Mouse (Mus musculus) granulocyte monocyte progenitor cell, adult 5-6 weeks (primary cell): ENCODE measurements around the gene Pdzd2. TPM values are rescaled to one million over a fixed set of nuclear protein-coding genes. Genes with fewer than 3 reads are reported as not detected.
"Not testable (repeated sequence)": the region's sequence is repeated elsewhere in the genome, so short reads cannot be mapped to it uniquely, and the experiment has no call there.

ENCODE experiments used
- ATAC-seq: replicated peaks from 2 replicates; pipeline ENCODE4 v1.8.0; 2016; ENCODE audit warnings: mild to moderate bottlenecking, moderate TSS enrichment, inconsistent platforms; ENCODE audit not compliant: poor library complexity, severe bottlenecking
- total RNA-seq, 2 experiments: library from RNA; stranded (forward) in 1 of 2; stranded (reverse) in 1 of 2; fragments of 200-712, 200-1000 nt in 1 of 2; fragments of >200 nt in 1 of 2; fragmentation: Nextera tagmentation in 1 of 2; gene quantifications; 2 replicates each; pipeline ENCODE4 v1.2.3; 2014 to 2017

The Pdzd2 gene
- total RNA-seq, 2 experiments from 2014 or later: 0.13 to 0.15 TPM

GRCm38 (mm10) chr15:12367306-12368080 is 372.2 kb downstream of the Pdzd2 start:
- no peak for ATAC-seq

GRCm38 (mm10) chr15:12366580-12367305 is 373.0 kb downstream of the Pdzd2 start:
- not testable (repeated sequence) for ATAC-seq

DNA sequence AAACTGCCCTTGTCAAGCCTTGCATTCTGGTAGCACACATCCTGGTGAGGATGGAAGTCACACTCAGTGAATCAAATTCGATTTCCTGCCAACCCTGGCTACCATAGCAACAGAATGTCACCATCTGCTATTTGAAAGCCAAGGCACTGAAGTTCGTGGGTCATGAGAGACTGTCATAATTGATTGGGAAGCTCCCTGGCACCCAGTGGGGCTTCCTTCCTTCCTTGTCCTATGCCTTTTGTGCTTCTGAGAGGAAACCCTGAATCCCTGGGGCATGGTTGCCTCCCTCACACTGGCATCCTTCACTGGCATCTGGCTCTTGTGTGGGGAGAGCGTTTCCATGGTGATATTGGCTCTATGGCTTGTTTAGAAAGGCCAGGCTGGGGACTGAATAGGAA is 373.7 kb downstream of the Pdzd2 start:
- ATAC-seq: no peak

DNA sequence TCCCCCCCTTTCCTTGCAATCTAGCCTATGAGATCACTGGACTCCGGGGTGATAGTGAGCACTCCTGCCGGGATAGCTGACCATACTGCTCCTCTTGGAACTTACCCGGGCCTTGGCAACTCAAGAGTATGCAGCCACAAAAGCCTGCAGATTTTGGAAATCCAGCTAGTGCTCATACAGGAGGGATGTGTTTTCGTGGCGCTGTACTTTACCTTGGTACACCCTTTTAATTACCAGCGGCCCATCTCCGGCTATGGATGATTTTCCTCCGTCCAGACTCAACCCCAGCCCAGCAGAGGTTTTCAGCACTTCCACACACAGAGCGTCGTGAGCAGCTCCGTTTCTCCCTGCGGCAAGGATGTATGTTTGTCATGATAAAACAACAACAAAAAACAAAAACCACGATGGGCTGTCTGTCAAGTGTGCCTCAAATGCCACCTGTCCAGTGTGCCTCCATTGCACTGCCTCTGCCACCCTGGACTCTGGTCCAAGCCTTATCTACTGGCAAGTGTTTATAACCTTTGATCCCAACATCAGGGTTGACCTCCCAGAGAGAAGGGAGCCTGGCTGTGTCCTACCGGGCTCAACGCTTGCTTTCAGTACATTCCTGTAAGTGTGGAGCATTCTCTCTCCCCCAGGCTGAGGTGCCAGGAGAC is 374.2 kb downstream of the Pdzd2 start:
- ATAC-seq: no peak

- ATAC-seq: no peak
These were observed 375.6 kb downstream of the Pdzd2 start for GRCm38 (mm10) chr15:12364096-12364495.

DNA sequence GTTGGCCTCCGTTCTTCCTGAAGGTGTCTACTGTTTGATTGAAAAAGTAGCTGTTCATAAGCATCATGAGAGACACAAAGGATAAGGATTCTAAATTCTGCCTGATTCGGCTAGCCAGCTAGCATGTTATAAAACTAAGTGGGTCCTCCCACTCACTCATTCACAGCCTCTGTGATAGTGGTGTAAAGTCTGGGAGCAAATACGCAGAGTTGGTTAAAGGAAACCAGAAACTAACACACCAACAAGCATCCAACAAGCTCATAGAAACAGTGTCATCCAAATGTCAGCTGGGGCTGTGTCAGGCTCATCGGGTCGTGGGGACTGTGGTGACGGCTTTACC is 377.1 kb downstream of the Pdzd2 start:
- ATAC-seq: no peak

GRCm38 (mm10) chr15:12362001-12362700 is 377.6 kb downstream of the Pdzd2 start:
- ATAC-seq: no peak

- ATAC-seq: no peak
These were observed 379.1 kb downstream of the Pdzd2 start for GRCm38 (mm10) chr15:12360519-12361212.

DNA sequence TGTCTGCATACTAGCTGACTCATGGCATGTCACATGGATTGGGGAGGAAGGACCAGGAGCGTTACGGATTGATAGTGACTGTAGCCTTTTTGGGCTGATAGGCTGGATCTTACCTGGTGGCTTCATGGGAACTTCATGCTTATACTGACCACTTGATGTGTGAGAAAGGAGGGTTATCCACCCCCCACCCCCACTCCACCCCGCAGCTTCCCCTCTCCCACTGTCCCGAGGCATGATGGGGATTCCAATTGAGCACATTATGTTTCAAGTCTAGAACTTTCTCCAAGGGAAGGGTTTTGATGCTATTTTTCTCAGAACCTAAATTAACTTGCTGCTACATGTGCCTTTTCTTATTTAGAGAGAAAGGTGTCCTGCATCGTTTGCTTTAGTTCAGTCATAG is 381.3 kb downstream of the Pdzd2 start:
- ATAC-seq: no peak

DNA sequence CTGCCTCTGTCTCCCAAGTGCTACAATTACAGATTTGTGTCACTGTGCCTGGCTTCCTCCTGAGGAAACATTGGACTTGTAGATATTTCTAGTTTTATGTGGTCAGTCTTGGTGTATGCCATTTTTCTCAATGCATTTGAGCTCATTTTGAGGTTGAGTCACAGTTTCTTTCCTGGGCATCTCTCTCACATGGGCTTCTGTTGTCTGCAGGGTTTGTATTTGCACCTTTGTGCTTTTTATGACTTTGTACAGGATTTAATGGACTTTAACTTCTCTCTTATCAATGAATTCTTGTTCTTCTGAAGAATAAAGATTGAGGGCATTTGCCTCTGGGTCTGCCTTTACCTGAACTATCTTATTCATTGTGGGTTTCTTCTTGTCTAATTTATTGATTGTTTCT is 382.3 kb downstream of the Pdzd2 start:
- ATAC-seq: no peak

- ATAC-seq: peak; percentile 56
These were observed 383.8 kb downstream of the Pdzd2 start for GRCm38 (mm10) chr15:12355907-12356306.

DNA sequence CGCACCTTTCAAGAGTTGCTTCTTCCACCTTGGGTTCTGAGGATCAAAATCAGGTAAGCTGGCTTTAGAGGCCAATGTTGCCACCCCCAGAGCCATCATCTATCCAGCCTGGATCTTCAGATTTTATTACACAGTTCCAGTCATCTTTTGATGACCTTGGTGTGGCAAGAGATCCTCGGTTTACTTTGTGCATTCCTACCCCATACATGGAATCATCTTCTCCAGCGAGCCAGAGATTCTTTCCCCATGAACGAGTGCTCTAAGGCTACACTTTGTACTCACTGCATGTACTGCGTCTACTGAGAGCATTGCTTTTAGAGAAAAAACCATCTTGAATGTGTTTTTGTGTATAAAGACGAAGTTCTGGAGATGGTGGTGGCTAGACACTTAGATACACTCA is 384.5 kb downstream of the Pdzd2 start:
- no peak for ATAC-seq

DNA sequence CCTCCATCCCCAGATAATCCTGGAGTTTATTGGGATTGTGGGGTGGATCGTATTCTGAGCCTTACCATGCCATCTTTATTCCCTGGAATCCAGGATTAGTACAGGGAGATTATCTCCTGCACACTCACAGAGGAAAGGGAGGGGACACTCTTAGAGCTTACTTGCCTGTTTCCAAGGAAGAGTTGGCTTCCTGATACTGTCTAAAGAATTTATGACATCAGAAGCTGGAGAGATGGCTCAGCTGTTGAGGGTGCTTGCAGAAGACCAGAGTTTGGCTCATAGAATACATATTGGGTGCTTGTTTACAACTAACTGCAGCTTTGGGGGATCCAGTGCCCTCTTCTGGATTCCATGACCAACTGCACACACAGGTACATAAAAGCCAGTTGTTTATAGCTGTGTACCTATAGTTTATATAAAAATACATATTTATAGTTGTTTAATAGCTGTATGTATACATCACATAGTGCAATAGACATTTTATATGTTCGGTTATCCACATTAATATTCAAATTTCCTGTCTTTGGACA is 385.4 kb downstream of the Pdzd2 start:
- ATAC-seq: no peak

DNA sequence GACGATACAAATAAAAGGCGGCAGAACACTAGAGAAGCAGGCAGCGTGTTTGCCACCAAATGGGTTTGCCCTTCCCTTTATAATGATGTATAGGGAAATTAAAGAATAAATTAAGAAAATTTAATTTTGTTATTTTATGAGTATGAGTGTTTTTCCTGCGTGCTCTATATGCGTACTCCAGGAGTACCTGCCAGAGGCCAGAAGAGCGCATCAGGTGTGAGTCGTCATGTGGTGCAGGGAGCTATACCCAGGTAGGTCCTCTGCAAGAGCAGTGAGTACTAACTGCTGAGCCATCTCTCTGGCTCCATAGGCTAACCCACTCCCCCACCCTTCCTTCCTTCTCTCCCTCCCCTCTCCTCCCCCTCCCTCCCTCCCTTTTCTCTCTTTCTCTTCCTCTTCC is 388.3 kb downstream of the Pdzd2 start:
- ATAC-seq: no peak

DNA sequence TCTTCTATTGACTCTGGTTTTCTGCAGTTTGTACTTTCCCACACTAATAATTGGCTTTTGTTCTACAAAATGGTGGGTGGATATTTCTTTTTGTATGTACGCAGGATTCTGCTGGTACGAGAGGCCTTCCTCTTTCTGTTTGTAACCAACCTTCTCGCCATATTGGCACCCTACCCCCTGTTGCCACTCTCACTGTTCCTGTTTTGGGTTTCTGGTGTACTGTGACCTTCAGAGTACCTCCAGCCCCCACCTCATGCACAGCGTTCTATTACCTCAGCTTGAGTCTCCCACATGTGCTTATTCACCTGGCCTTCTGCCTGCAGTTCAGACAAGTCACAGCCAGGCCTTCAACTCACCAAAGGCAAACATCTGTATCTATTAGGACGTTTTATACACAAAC is 389.9 kb downstream of the Pdzd2 start:
- peak; percentile 79 for ATAC-seq

DNA sequence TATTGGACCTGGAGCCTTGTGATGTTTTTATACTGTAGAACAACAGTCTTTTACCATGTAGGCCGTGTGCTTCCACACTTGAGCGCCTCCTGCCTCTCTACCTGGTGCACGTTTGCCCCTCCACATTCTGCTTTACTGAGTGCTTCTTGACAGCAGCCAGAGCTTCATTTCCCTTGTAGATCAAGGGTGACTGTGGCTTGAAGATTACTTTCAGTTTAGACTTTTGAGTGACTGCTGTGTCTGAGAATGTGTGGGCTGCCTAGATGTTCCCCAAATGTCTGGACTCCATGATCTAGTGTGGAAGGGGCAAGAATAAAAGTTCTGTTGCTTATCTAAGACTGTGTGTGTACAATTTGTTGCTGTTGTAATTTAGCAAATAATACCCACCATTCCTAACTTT is 390.8 kb downstream of the Pdzd2 start:
- ATAC-seq: no peak; the same call in 1 of the 2 replicates

GRCm38 (mm10) chr15:12346916-12347315 is 392.8 kb downstream of the Pdzd2 start:
- no peak for ATAC-seq

- no peak for ATAC-seq
These were observed 398.3 kb downstream of the Pdzd2 start for GRCm38 (mm10) chr15:12341401-12341758.

DNA sequence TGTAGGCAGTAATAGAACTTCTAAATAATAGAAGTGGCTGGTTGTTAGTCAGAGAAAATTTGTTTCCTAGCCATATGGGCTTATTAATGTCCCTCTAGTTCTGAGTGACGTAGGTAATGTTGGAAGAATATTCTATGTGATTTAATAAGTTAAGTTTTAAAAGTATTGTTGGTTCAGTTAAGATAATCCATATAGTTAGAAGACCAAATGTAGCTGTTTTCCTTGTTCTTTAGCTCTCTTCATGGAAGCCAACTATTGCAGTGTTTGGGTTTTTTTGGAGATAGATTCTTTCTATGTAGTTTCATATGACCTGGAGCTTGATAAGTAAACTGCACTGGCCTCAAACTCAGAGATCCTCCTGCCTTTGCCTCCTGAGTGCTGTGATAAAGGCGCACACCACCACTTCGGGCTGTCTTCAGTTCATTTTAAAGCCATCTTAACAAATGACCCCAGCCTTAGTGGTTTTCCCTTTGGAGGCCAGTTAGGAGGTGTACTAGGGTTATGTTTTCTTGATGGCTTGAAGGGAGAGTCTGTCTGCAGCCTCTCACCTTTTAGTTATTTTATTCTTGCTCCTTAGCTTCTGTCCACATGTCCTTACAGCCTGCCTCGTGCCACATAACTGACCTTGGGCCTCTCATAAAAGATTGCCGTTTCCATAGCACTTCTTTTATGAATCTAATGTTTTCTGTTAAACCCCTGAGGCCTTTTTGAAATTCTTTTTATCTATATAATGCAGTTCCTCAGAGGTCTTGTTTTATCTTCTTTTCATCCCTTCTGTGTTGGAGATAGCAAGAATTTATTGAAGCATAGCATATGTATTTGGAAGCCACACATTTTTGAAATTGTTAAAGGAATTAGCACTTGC is 399.0 kb downstream of the Pdzd2 start:
- no peak for ATAC-seq
